Mouse (Mus musculus) heart, embryonic 12.5 days (tissue): Measurements from ENCODE around the gene Scamp1. TPM values are rescaled to one million over a fixed set of nuclear protein-coding genes. Genes with fewer than 3 reads are reported as not detected.
A peak's percentile ranks its signal among the peaks of the same experiment; 100 is the strongest.

Experiments
- ATAC-seq: fragments of 200-750 bp; cut with Nextera tagmentation; 2 replicates; pipeline ENCODE4 v1.8.0; 2017; ENCODE audit warnings: moderate TSS enrichment, moderate library complexity; ENCODE audit not compliant: insufficient number of reproducible peaks, low FRiP score
- H3K27ac ChIP-seq: fragments of 300-500 bp; sonication (generic); 2 replicates; pipeline ENCODE4 v1.5.1; 2016; ENCODE audit warnings: mild to moderate bottlenecking, moderate library complexity; ENCODE audit not compliant: poor library complexity, severe bottlenecking
- H3K27me3 ChIP-seq: fragments of 300-500 bp; sonication (generic); replicated peaks from 2 replicates; pipeline ENCODE4 v1.6.1; 2016; ENCODE audit warnings: mild to moderate bottlenecking, moderate library complexity
- H3K36me3 ChIP-seq: fragments of 300-500 bp; sonication (generic); 2 replicates; pipeline ENCODE4 v1.6.1; 2016; ENCODE audit warnings: mild to moderate bottlenecking, moderate library complexity
- H3K4me1 ChIP-seq: fragments of 300-500 bp; sonication (generic); replicated peaks from 2 replicates; pipeline ENCODE4 v1.6.1; 2016; ENCODE audit warnings: mild to moderate bottlenecking
- H3K4me2 ChIP-seq: fragments of 300-500 bp; sonication (generic); 2 replicates; pipeline ENCODE4 v1.6.1; 2016; ENCODE audit warnings: mild to moderate bottlenecking, moderate library complexity
- H3K4me3 ChIP-seq: fragments of 300-500 bp; sonication (generic); 2 replicates; pipeline ENCODE4 v1.5.1; 2016; ENCODE audit warnings: mild to moderate bottlenecking
- H3K9ac ChIP-seq: fragments of 300-500 bp; sonication (generic); 2 replicates; pipeline ENCODE4 v1.6.1; 2016; ENCODE audit warnings: mild to moderate bottlenecking, moderate library complexity
- H3K9me3 ChIP-seq: fragments of 300-500 bp; sonication (generic); replicated peaks from 2 replicates; pipeline ENCODE4 v1.6.1; 2016; ENCODE audit warnings: mild to moderate bottlenecking, moderate library complexity
- WGBS: fragments of 180-500 bp; shearing (Covaris S2); methylation state at CpG from one replicate; pipeline ENCODE4 v1.1.7; 2016; 5-methylcytosine and 5-hydroxymethylcytosine counted together
- polyA plus RNA-seq: library from polyadenylated mRNA; unstranded; fragments of >200 nt; fragmentation: Nextera tagmentation; extraction: Ambion mirVana; gene quantifications from 2 replicates; pipeline ENCODE4 v1.2.1, GENCODE M21; 2016

Scamp1 gene
- polyA plus RNA-seq, 1 experiment from 2014 or later: 29.2 TPM

- Histone ChIP-seq H3K27ac (peak overlapping the region; percentile 7; the same call in 1 of the 2 replicates), H3K4me3 (no peak overlapping the region), H3K9ac (no peak overlapping the region), H3K4me2 (no peak overlapping the region), H3K4me1 (peaks cover 20% of the 10 kb centered on the region), H3K36me3 (no peaks in the 10 kb centered on the region), H3K27me3 (no peaks in the 10 kb centered on the region), H3K9me3 (no peaks in the 10 kb centered on the region)
- 35% methylated on average over 6 of the region's 6 CpGs for WGBS
- peak; percentile 50 for ATAC-seq
These were observed 126.7 kb downstream of the Scamp1 start for GRCm38 (mm10) chr13:94158864-94159477.

DNA sequence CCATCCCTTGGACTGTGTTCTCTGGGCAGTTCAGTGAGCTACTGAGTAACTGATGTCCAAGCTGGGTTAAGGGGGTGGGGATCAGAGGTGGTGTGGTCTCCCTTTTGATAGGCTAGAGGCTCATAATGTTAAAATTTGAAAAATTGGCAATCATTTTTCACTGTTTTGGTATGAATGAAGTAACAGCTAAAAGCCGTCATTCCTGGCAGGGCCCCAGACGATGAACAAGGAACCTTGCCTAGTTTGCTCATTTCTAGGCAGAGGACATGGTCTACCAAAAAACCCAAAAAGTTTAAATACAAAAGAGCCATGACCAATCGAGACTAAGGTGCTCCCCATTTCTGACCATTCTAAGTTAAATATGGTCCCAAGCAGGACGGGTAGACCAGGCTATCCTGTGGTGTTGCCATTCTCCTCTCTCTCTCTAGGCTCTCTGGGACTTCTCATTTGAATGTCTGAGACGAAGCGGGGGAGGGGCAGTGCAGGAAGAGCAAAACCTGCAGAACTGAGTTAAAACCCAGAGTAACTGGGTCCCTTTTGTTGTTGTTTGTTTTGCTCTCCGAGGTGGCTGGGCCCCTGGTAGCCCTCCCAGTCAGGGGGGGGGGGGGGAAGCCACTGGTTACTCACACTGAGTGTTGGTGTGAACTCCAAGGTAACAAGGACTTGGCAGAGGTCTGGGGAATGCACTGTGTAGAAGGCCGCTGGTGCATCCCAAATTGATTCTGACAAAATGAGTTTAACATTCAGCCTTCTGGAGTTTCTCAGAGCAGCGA is 129.8 kb downstream of the Scamp1 start:
- Histone ChIP-seq H3K4me1 (peaks cover 29% of the 10 kb centered on the region), H3K9me3 (no peaks in the 10 kb centered on the region), H3K27me3 (no peaks in the 10 kb centered on the region), H3K4me2 (no peak overlapping the region), H3K27ac (no peak overlapping the region), H3K36me3 (no peaks in the 10 kb centered on the region), H3K9ac (no peak overlapping the region), H3K4me3 (no peak overlapping the region)
- no peak for ATAC-seq
- WGBS: 57% methylated on average over 9 of the region's 9 CpGs

DNA sequence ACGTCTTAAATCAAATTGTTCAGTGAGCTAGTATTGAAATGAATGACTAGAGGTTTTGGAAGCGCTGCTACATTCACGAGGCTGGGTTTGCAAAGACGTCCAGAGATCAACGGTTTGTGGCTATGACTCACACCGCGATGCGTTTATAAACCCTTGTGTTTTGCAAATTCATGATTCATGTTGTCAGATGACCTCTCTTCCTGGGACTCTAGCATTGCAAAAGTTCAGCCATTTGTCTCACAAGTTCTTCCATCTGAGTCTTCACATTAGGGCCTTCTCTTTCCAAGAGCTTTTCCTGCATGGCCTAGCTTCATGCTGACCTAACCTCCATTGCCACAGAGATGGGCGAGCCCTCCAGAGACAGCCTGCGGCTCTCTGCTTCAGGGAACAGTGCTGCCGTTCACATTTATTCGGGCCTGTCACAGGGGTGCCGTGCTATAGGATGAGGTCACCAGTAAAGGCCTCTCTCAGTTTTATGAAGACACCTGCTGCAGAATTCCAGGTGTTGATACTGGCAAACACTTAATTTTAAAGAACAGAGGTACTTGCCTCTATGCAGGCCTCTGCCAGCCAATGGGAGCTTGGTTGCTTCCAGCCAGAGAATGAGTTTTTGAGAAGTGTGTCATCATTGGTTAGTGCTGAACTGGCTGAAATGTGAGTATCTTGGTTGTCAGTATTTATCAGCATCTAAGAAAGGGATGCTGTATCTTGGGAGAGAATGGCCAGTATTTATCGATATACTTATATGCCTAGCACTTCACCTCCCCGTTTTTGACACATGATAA is 131.0 kb downstream of the Scamp1 start:
- no peak overlapping the region for H3K9ac ChIP-seq
- H3K4me2 ChIP-seq: no peak overlapping the region
- peaks cover 31% of the 10 kb centered on the region for H3K4me1 ChIP-seq
- H3K27me3 ChIP-seq: no peaks in the 10 kb centered on the region
- 83% methylated on average over 15 of the region's 15 CpGs for WGBS
- H3K36me3 ChIP-seq: no peaks in the 10 kb centered on the region
- ATAC-seq: no peak
- no peak overlapping the region for H3K4me3 ChIP-seq
- no peaks in the 10 kb centered on the region for H3K9me3 ChIP-seq
- H3K27ac ChIP-seq: no peak overlapping the region

DNA sequence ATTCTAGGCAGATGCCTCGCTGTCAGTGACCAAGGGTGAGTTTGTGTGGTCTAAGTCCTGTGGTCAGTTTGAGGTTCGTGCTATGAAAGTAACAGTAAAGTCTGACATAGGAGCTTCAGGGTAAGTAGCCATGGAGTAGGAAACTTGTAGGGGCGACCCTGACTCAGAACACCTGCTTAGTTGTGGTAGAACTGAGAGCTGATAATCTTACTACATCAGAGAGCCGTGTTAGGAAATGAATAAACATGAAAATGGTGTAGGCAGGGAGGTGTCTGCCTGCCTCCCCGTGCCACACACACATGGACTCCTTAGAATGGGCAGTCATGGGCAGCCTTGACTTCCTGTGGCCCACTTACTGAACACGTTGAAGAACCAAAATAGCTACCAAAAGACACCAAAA is 132.0 kb downstream of the Scamp1 start:
- H3K36me3 ChIP-seq: no peaks in the 10 kb centered on the region
- no peak overlapping the region for H3K27ac ChIP-seq
- H3K9me3 ChIP-seq: no peaks in the 10 kb centered on the region
- WGBS: 80% methylated on average over 6 of the region's 6 CpGs
- H3K27me3 ChIP-seq: no peaks in the 10 kb centered on the region
- no peak overlapping the region for H3K4me3 ChIP-seq
- no peak for ATAC-seq
- H3K9ac ChIP-seq: no peak overlapping the region
- H3K4me2 ChIP-seq: no peak overlapping the region
- H3K4me1 ChIP-seq: peaks cover 31% of the 10 kb centered on the region

DNA sequence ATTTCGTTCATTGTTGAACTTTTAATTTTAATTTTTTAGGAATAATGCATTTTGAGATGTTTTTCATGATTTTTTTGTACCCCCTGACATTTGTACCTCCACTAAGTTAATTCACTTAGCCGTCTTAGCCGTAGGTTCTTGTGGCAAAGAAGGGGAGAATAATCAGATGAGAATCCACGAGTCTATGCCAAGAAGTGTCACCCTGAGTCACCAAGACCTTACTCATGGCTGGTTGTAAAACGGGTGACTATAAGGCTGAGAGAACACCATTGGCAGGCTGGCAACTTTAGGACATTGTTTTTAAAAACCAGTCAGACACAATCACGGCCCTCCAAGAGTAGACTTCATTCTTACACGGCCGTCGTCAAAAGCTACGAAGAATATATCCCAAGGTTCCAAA is 132.8 kb downstream of the Scamp1 start:
- no peak overlapping the region for H3K4me3 ChIP-seq
- no peak overlapping the region for H3K9ac ChIP-seq
- no peaks in the 10 kb centered on the region for H3K9me3 ChIP-seq
- no peaks in the 10 kb centered on the region for H3K36me3 ChIP-seq
- H3K4me2 ChIP-seq: no peak overlapping the region
- WGBS: 89% methylated on average over 10 of the region's 10 CpGs
- H3K4me1 ChIP-seq: peaks cover 32% of the 10 kb centered on the region
- ATAC-seq: no peak
- H3K27ac ChIP-seq: no peak overlapping the region
- no peaks in the 10 kb centered on the region for H3K27me3 ChIP-seq

Other genes starting within 250 kb of the Scamp1 start
- 22.3 and 24.4 TPM in 2 replicates for gene Lhfpl2, start 228.1 kb downstream of the Scamp1 start, polyA plus RNA-seq
- 37.5 and 38.6 TPM in 2 replicates for gene Ap3b1, start 73.1 kb upstream of the Scamp1 start, polyA plus RNA-seq